Mouse (Mus musculus): ENCODE measurements around the gene Nkiras1. TPM values are rescaled to one million over a fixed set of nuclear protein-coding genes. Genes with fewer than 3 reads are reported as not detected.
"Not testable (repeated sequence)": the region's sequence is repeated elsewhere in the genome, so short reads cannot be mapped to it uniquely, and the experiment has no call there.

The Nkiras1 gene
- polyA plus RNA-seq, 1 experiment from 2014 or later = 14.6 TPM

GRCm38 (mm10) chr14:18236496-18237235 is 34.3 kb upstream of the Nkiras1 start:
- not testable (repeated sequence) for H3K9ac ChIP-seq (ENCODE audit: low read length); H3K9me3 ChIP-seq (ENCODE audit: control insufficient read depth, low read length); H3K4me2 ChIP-seq (ENCODE audit: low read depth, low read length); H3K36me3 ChIP-seq (ENCODE audit: control insufficient read depth, insufficient read depth, low read length); H3K27ac ChIP-seq (ENCODE audit: low read length); ATAC-seq (ENCODE audit: low read depth); H3K4me1 ChIP-seq (replicated peaks; ENCODE audit: control insufficient read depth, insufficient read depth, low read length); H3K4me3 ChIP-seq (ENCODE audit: low read length); H3K27me3 ChIP-seq (ENCODE audit: control insufficient read depth, insufficient read depth, low read depth, low read length)
- 84% methylated on average over 2 of the region's 2 CpGs for WGBS

DNA sequence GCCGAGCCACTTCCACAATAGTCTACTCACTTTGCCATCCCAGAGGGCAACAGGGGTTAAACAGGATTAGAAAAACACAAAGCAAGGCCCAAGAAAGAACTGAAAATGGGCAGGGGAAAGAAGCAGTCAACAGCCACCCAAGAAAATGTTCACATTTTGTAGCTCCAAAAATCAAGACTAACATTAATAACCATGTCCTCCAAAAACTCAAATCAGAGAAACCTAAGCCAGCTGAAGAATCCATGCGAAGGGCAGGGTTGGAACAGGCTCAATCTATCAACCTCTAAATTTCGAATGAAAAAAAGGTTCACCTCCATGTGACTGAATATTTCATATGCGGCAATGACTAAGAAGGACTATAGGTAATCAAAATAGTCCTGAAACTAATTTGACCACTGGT is 33.6 kb upstream of the Nkiras1 start:
- Histone ChIP-seq H3K9ac (ENCODE audit: low read length) (no peak overlapping the region; the same call in 1 of the 2 replicates), H3K4me2 (ENCODE audit: low read depth, low read length) (peak overlapping the region; percentile 86), H3K27me3 (ENCODE audit: control insufficient read depth, insufficient read depth, low read depth, low read length) (no peaks in the 10 kb centered on the region), H3K36me3 (ENCODE audit: control insufficient read depth, insufficient read depth, low read length) (no peaks in the 10 kb centered on the region), H3K27ac (ENCODE audit: low read length) (no peak overlapping the region; the same call in 1 of the 2 replicates), H3K4me3 (ENCODE audit: low read length) (no peak overlapping the region), H3K4me1 (replicated peaks; ENCODE audit: control insufficient read depth, insufficient read depth, low read length) (0 out of 2 replicates have a peak, but pooled peaks cover 2% of the 10 kb centered on the region), H3K9me3 (ENCODE audit: control insufficient read depth, low read length) (no peaks in the 10 kb centered on the region)
- 70% methylated on average over 4 of the region's 4 CpGs for WGBS
- ATAC-seq (ENCODE audit: low read depth) = no peak

DNA sequence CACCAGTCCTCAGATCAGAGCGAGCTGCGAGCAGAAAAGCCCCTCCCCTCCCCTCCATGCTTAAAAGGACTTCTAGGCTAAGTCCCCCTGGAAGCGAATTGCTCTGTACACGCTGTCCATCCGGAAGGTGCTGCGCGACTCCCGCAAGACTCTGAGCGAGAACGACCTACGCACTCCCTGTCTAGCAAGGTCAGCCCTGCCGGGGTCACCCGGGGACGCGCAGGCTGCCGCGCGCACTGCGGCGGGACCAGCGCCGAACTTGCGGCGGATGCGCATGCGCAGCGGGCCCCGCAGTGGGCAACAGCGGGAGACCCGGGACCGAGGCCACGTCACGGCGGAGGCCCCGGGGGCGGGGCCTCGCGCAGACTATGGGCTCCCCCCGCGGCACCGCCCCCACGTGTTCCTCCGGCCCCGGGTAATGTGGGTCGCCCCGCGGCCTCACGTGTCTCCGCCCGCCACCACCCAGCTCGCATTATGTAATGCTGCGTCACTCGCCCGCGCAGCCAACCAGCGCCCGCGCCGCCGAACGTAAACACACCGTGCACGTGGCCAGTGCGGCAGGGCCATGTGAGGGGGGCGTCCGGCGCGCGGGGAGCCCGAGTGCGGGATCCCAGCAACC is 32.7 kb upstream of the Nkiras1 start:
- 0 out of 2 replicates have a peak, but pooled peaks cover under 1% of the 10 kb centered on the region for H3K4me1 ChIP-seq (replicated peaks; ENCODE audit: control insufficient read depth, insufficient read depth, low read length)
- H3K27ac ChIP-seq (ENCODE audit: low read length) = peak overlapping the region; percentile 92
- peak; percentile 92 for ATAC-seq (ENCODE audit: low read depth)
- no peaks in the 10 kb centered on the region for H3K9me3 ChIP-seq (ENCODE audit: control insufficient read depth, low read length)
- H3K36me3 ChIP-seq (ENCODE audit: control insufficient read depth, insufficient read depth, low read length) = no peaks in the 10 kb centered on the region
- WGBS = 0% methylated on average over 68 of the region's 71 CpGs
- H3K4me2 ChIP-seq (ENCODE audit: low read depth, low read length) = peak overlapping the region; percentile 86
- peak overlapping the region; percentile 85 for H3K4me3 ChIP-seq (ENCODE audit: low read length)
- H3K27me3 ChIP-seq (ENCODE audit: control insufficient read depth, insufficient read depth, low read depth, low read length) = no peaks in the 10 kb centered on the region
- peak overlapping the region; percentile 86 for H3K9ac ChIP-seq (ENCODE audit: low read length)

DNA sequence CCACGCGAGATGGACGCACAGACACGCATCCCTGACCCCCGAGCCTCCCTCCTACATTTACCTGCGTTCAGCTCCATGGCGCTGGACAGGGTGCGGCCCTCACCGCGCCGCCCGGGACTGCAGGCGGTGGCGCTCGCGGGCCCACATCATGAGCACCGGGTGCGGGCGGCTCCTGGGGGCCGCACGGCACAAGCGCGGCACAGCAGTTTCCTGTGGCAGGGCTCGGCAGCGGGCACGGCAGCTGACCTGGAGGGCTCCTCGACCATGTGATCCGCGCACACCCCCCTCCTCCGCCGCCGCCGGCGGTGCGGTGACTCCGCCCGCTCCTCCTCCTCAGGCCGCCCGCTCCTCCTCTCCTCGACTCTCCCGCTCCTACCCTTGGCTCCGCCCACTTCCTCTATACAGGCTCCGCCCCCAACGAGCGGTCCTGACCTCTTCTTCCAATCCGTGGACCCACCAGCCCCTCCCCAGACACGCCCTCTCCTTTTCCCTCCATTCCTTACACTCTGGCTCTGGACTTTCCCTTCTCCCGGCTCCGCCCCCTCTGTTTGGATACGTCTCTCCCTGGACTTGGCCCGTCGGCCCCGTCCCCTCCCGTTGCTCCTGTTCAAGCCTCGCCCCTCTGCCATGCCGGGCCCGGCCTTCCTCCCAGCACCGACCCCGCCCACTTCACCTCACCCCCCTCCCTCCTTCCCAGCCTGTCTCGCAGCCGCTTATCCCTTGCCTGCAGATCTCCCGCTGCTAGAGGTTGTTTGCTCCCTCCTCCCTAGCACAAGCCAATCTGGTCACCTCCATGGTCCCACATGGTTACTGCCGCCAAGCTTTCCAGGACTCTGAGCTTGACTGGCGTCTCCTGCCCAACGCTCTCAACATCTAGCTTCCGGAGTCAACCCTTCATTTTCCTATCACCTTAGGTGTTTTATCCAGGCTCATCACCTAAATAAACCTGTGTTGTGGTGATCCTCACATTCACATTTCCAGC is 31.9 kb upstream of the Nkiras1 start, which contains the start of gene Nr1d2:
Gene Nr1d2 (minus strand): TSS at position 378 of the 982 bp plus-strand sequence.
- under 1% methylated on average over 56 of the region's 66 CpGs for WGBS
- peak; percentile 94 for ATAC-seq (ENCODE audit: low read depth)

DNA sequence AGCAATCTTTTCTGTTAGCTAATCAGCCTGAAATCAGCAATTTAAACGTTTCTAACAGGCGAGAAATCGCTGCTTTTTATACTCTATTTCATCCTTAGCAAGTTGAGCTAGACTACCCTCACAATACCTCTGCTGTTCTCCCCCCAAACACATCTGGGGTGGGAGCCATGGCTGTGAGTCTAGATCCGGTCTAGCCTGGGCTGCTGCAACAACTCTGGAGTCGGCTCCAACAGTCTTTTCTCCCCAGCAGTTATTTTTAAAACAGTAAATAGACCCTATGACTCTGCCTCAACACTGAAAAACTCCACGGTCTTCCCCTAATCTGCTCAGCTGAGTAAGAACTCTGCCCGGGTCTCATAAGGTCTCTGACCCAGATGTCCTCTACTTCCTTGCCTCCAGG is 30.8 kb upstream of the Nkiras1 start:
- Histone ChIP-seq H3K4me3 (ENCODE audit: low read length) (no peak overlapping the region), H3K9ac (ENCODE audit: low read length) (no peak overlapping the region), H3K9me3 (ENCODE audit: control insufficient read depth, low read length) (no peaks in the 10 kb centered on the region), H3K27me3 (ENCODE audit: control insufficient read depth, insufficient read depth, low read depth, low read length) (no peaks in the 10 kb centered on the region), H3K36me3 (ENCODE audit: control insufficient read depth, insufficient read depth, low read length) (no peaks in the 10 kb centered on the region), H3K4me1 (replicated peaks; ENCODE audit: control insufficient read depth, insufficient read depth, low read length) (no peaks in the 10 kb centered on the region), H3K4me2 (ENCODE audit: low read depth, low read length) (no peak overlapping the region), H3K27ac (ENCODE audit: low read length) (no peak overlapping the region)
- WGBS = 63% methylated on average over 7 of the region's 7 CpGs
- no peak for ATAC-seq (ENCODE audit: low read depth)

More for the DNA sequence above, 31.9 kb upstream of the Nkiras1 start, which contains the start of gene Nr1d2:
- no peaks in the 10 kb centered on the region for H3K9me3 ChIP-seq (ENCODE audit: control insufficient read depth, low read length)
- H3K4me2 ChIP-seq (ENCODE audit: low read depth, low read length) = peak within 1 kb of the TSS; percentile 86
- H3K27me3 ChIP-seq (ENCODE audit: control insufficient read depth, insufficient read depth, low read depth, low read length) = no peaks in the 10 kb centered on the region
- no peaks in the 10 kb centered on the region for H3K4me1 ChIP-seq (replicated peaks; ENCODE audit: control insufficient read depth, insufficient read depth, low read length)
- peak within 1 kb of the TSS; percentile 86 for H3K9ac ChIP-seq (ENCODE audit: low read length)
- peak within 1 kb of the TSS; percentile 92 for H3K27ac ChIP-seq (ENCODE audit: low read length)
- peak within 1 kb of the TSS; percentile 85 for H3K4me3 ChIP-seq (ENCODE audit: low read length)
- H3K36me3 ChIP-seq (ENCODE audit: control insufficient read depth, insufficient read depth, low read length) = no peaks in the 10 kb centered on the region

- Histone ChIP-seq H3K36me3 (ENCODE audit: control insufficient read depth, insufficient read depth, low read length) (no peaks in the 10 kb centered on the region), H3K9me3 (ENCODE audit: control insufficient read depth, low read length) (no peaks in the 10 kb centered on the region), H3K27me3 (ENCODE audit: control insufficient read depth, insufficient read depth, low read depth, low read length) (no peaks in the 10 kb centered on the region), H3K4me3 (ENCODE audit: low read length) (no peak overlapping the region), H3K9ac (ENCODE audit: low read length) (no peak overlapping the region), H3K27ac (ENCODE audit: low read length) (no peak overlapping the region), H3K4me2 (ENCODE audit: low read depth, low read length) (no peak overlapping the region), H3K4me1 (replicated peaks; ENCODE audit: control insufficient read depth, insufficient read depth, low read length) (no peaks in the 10 kb centered on the region)
- 83% methylated on average over 4 of the region's 4 CpGs for WGBS
- ATAC-seq (ENCODE audit: low read depth) = no peak
Measured at GRCm38 (mm10) chr14:18241786-18242185, 29.1 kb upstream of the Nkiras1 start.

DNA sequence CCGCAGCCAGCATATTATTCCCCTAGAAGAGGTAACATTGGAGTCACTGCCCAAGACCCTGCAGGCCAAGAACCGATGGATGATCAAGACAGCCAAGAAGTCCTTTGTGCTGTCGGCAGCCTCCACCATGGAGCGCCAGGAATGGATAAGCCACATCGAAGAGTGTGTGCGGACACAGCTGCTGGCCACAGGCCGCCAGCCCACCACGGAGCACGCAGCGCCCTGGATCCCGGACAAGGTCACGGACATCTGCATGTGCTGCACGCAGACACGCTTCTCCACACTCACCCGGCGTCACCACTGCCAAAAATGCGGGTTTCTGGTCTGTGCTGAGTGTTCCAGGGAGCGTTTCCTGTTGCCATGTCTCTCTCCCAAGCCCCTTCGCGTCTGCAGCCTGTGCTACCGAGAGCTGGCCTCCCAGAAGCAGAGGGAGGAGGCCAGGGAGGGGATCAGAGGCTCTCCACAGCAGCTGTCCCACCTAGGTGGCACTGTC is 28.3 kb upstream of the Nkiras1 start:
- no peaks in the 10 kb centered on the region for H3K36me3 ChIP-seq (ENCODE audit: control insufficient read depth, insufficient read depth, low read length)
- no peak overlapping the region for H3K4me3 ChIP-seq (ENCODE audit: low read length)
- no peak overlapping the region for H3K4me2 ChIP-seq (ENCODE audit: low read depth, low read length)
- no peaks in the 10 kb centered on the region for H3K9me3 ChIP-seq (ENCODE audit: control insufficient read depth, low read length)
- H3K9ac ChIP-seq (ENCODE audit: low read length) = no peak overlapping the region
- H3K27me3 ChIP-seq (ENCODE audit: control insufficient read depth, insufficient read depth, low read depth, low read length) = no peaks in the 10 kb centered on the region
- no peak overlapping the region for H3K27ac ChIP-seq (ENCODE audit: low read length)
- no peaks in the 10 kb centered on the region for H3K4me1 ChIP-seq (replicated peaks; ENCODE audit: control insufficient read depth, insufficient read depth, low read length)
- 78% methylated on average over 21 of the region's 21 CpGs for WGBS
- ATAC-seq (ENCODE audit: low read depth) = no peak

DNA sequence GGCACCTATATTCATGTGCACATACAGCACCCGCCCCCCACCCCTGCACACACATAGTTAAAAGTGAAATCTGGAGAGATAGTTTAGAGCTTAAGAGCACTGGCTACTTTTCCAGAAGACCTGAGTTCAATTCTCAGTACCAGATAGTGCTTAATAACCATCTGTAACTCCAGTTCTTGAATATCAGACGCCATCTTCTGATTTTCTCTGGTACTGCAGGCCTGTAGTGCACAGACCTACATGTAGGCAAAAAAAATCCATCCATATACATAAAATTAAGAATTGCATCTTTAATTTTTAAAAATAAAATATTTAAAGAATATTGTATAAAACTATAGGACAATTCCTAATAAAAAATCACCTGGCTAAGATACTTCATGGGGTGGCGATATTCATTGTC is 9.7 kb upstream of the Nkiras1 start:
- no peaks in the 10 kb centered on the region for H3K9me3 ChIP-seq (ENCODE audit: control insufficient read depth, low read length)
- no peak overlapping the region for H3K9ac ChIP-seq (ENCODE audit: low read length)
- H3K36me3 ChIP-seq (ENCODE audit: control insufficient read depth, insufficient read depth, low read length) = peaks cover 2% of the 10 kb centered on the region; the same call in 1 of the 2 replicates
- ATAC-seq (ENCODE audit: low read depth) = no peak
- H3K4me1 ChIP-seq (replicated peaks; ENCODE audit: control insufficient read depth, insufficient read depth, low read length) = 0 out of 2 replicates have a peak, but pooled peaks cover 2% of the 10 kb centered on the region
- no peaks in the 10 kb centered on the region for H3K27me3 ChIP-seq (ENCODE audit: control insufficient read depth, insufficient read depth, low read depth, low read length)
- 85% methylated on average over 3 of the region's 3 CpGs for WGBS
- H3K4me3 ChIP-seq (ENCODE audit: low read length) = no peak overlapping the region
- no peak overlapping the region for H3K4me2 ChIP-seq (ENCODE audit: low read depth, low read length)
- H3K27ac ChIP-seq (ENCODE audit: low read length) = no peak overlapping the region

Measured in lung, embryonic 16.5 days (tissue).